Mouse (Mus musculus): Measurements from ENCODE around the gene Hs3st4.

Gene Hs3st4

GRCm38 (mm10) chr7:123982461-123983038 lies at the start of gene Hs3st4:
TSS of gene Hs3st4 (plus strand) at chr7:123982869.
- peak in 1 of 2 experiments; percentile 25 for DNase-seq (ENCODE audit: low spot score in 2 of 2)

GRCm38 (mm10) chr7:123946836-123947235 lies 35.8 kb upstream of the Hs3st4 start:
- DNase-seq (ENCODE audit: low spot score in 2 of 2): no peak

GRCm38 (mm10) chr7:123963021-123963420 lies 19.6 kb upstream of the Hs3st4 start:
- DNase-seq (ENCODE audit: low spot score in 2 of 2): no peak

- no peak for DNase-seq (ENCODE audit: low spot score in 2 of 2)
Observed at GRCm38 (mm10) chr7:123964559-123965142, 18.0 kb upstream of the Hs3st4 start.

GRCm38 (mm10) chr7:123965515-123965914 lies 17.2 kb upstream of the Hs3st4 start:
- no peak for DNase-seq (ENCODE audit: low spot score in 2 of 2)

- no peak for DNase-seq (ENCODE audit: low spot score in 2 of 2)
Observed at GRCm38 (mm10) chr7:123975441-123975840, 7.2 kb upstream of the Hs3st4 start.

GRCm38 (mm10) chr7:123981435-123981834 lies 1.2 kb upstream of the Hs3st4 start:
- DNase-seq (ENCODE audit: low spot score in 2 of 2): no peak

- peak in 1 of 2 experiments; percentile 14 for DNase-seq (ENCODE audit: low spot score in 2 of 2)
Observed at GRCm38 (mm10) chr7:123982010-123982409, 659 bp upstream of the Hs3st4 start.

- peak in 1 of 2 experiments; percentile 17 for DNase-seq (ENCODE audit: low spot score in 2 of 2)
Observed at GRCm38 (mm10) chr7:123983177-123984046, 743 bp downstream of the Hs3st4 start.

GRCm38 (mm10) chr7:123992121-123992520 lies 9.5 kb downstream of the Hs3st4 start:
- DNase-seq (ENCODE audit: low spot score in 2 of 2): no peak

GRCm38 (mm10) chr7:123997266-123997665 lies 14.6 kb downstream of the Hs3st4 start:
- no peak for DNase-seq (ENCODE audit: low spot score in 2 of 2)

- DNase-seq (ENCODE audit: low spot score in 2 of 2): no peak
Observed at GRCm38 (mm10) chr7:123998601-123999000, 15.9 kb downstream of the Hs3st4 start.

- no peak for DNase-seq (ENCODE audit: low spot score in 2 of 2)
Observed at GRCm38 (mm10) chr7:124026908-124027307, 44.2 kb downstream of the Hs3st4 start.

GRCm38 (mm10) chr7:124032236-124032635 lies 49.6 kb downstream of the Hs3st4 start:
- no peak for DNase-seq (ENCODE audit: low spot score in 2 of 2)

GRCm38 (mm10) chr7:124033332-124033731 lies 50.7 kb downstream of the Hs3st4 start:
- DNase-seq (ENCODE audit: low spot score in 2 of 2): no peak

- no peak for DNase-seq (ENCODE audit: low spot score in 2 of 2)
Observed at GRCm38 (mm10) chr7:124037281-124037700, 54.6 kb downstream of the Hs3st4 start.

- DNase-seq (ENCODE audit: low spot score in 2 of 2): no peak
Observed at GRCm38 (mm10) chr7:124039142-124039541, 56.5 kb downstream of the Hs3st4 start.

GRCm38 (mm10) chr7:124047382-124047781 lies 64.7 kb downstream of the Hs3st4 start:
- DNase-seq (ENCODE audit: low spot score in 2 of 2): no peak

- DNase-seq (ENCODE audit: low spot score in 2 of 2): no peak
Observed at GRCm38 (mm10) chr7:124048971-124049370, 66.3 kb downstream of the Hs3st4 start.

GRCm38 (mm10) chr7:124050421-124050820 lies 67.8 kb downstream of the Hs3st4 start:
- no peak for DNase-seq (ENCODE audit: low spot score in 2 of 2)

- DNase-seq (ENCODE audit: low spot score in 2 of 2): no peak
Observed at GRCm38 (mm10) chr7:124083741-124084140, 101.1 kb downstream of the Hs3st4 start.

GRCm38 (mm10) chr7:124129019-124129418 lies 146.3 kb downstream of the Hs3st4 start:
- DNase-seq (ENCODE audit: low spot score in 2 of 2): peak in 1 of 2 experiments; percentile 13

GRCm38 (mm10) chr7:124131312-124131711 lies 148.6 kb downstream of the Hs3st4 start:
- DNase-seq (ENCODE audit: low spot score in 2 of 2): peak; percentile 33 to 44
